Mouse (Mus musculus) small intestine, adult 2 months (tissue): ENCODE measurements around the gene Cntfr.

ENCODE experiments used
- CTCF ChIP-seq: fragments of 200-500 bp; IDR thresholded peaks from 2 replicates; pipeline ENCODE4 v1.5.1; 2012; ENCODE audit warnings: low read depth, mild to moderate bottlenecking, control low read depth, inconsistent platforms, low read length, moderate library complexity, mixed read lengths; ENCODE audit not compliant: insufficient replicate concordance, insufficient read length; ENCODE audit errors: extremely low read depth
- POLR2A ChIP-seq: fragments of 200-500 bp; IDR thresholded peaks from 2 replicates; pipeline ENCODE4 v1.6.1; 2012; ENCODE audit warnings: low read depth, mild to moderate bottlenecking, control low read depth, inconsistent platforms, low read length, moderate library complexity

DNA sequence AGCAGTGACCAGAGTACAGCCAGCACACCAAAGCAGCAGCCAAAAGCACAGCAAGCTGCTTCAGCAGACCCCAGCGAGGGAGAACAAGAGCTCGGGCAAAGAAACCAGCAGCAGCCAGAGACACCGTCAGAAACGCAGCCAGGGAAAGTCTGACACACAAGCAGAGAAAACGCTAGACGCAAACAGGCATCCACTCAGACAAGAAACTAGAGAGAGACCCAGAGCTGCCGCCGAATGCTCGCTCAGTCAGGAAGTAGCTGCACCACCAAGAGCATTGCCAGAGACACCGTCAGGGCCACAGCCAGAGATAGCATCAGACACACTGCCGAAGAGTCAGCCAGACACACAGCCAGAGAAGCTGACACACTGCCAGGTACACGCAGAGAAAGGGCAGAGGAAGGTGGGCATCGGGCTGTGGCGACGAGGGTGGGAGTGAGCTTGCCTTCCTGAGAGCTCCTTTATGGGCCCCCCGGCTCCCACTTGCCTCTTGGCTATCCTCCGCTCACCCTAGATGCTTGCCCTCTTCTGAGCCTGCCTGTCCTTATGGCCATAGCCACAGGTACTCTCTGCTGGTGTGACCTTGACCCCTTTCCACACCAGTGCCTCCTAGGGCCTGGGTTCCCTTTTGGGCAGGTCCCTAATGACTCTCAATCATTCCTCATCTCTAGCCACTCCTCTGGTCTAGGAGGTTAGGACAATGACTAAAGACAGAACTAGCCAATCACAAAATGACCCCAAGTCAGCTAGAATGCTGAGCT is 20.5 kb downstream of the Cntfr start:
- TF ChIP-seq CTCF (no peak), POLR2A (no peak)
